Mouse (Mus musculus): ENCODE data around the gene Banf2. TPM values are rescaled to one million over a fixed set of nuclear protein-coding genes. Genes with fewer than 3 reads are reported as not detected.

The Banf2 gene
- polyA plus RNA-seq (2014; fragmentation: Nextera tagmentation; extraction: Ambion mirVana) = not detected in 2 replicates

DNA sequence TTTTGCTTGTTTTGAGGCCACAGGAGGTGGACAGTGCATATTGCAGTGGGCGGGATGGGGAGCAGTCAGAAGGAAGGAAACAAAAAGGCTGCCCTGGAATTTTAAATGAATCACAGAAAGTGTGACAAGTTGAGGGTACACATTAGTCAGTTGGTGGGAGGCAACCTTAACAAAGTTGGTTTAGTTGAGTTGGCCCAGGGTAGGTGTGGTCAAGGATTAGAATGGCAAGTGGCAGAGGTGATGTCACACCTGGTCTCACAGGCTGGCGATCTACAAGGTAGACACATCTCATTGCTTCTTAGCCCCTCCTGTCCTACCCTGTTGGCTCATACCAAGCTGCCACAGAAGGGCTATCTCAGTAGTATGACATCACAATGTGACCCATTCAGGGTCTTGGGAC is at the start of gene Banf2:
TSS of gene Banf2 (plus strand) at position 396 of the 400 bp plus-strand sequence.
- 96% methylated on average over 2 of the region's 2 CpGs for WGBS
- ATAC-seq (ENCODE audit: low FRiP score) = no peak
- H3K36me3 ChIP-seq (replicated peaks; ENCODE audit: control insufficient read depth, insufficient read depth) = no peaks in the 10 kb centered on the region

DNA sequence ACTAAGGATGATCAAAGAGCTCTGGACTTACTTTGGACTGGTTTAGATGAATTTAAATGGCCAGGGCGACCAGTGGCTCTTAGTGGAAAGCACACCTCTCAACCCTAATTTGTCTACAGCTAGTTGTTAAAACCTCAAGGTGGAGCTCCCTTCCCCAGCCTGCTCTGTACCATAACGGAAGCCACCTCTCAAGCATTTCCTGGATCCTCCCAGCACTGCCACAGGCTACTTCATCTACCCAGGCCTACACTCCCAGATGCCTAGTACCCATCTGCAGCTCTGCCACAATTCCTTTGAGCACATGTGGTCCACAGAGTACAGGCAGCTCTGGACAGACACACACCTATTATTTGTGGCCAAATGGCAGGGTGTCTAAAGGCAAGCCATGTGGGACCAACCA is 49.4 kb upstream of the Banf2 start:
- Histone ChIP-seq H3K4me1 (replicated peaks; ENCODE audit: control insufficient read depth, insufficient read depth, low read length) (no peaks in the 10 kb centered on the region), H3K9ac (no peak overlapping the region), H3K36me3 (replicated peaks; ENCODE audit: control insufficient read depth, insufficient read depth) (no peaks in the 10 kb centered on the region; the same call in none of the 2 replicates), H3K27ac (no peak overlapping the region), H3K27me3 (ENCODE audit: control insufficient read depth, insufficient read depth, low read length) (no peaks in the 10 kb centered on the region), H3K4me3 (replicated peaks; ENCODE audit: low read length) (no peak overlapping the region), H3K4me2 (replicated peaks) (no peak overlapping the region), H3K9me3 (ENCODE audit: control insufficient read depth, low read length) (no peaks in the 10 kb centered on the region)
- 75% methylated on average over 2 of the region's 2 CpGs for WGBS
- ATAC-seq (ENCODE audit: low FRiP score) = no peak
- DNase-seq (ENCODE audit: low spot score) = no peak

More for the DNA sequence above, at the start of gene Banf2:
- Histone ChIP-seq H3K4me2 (replicated peaks) (no peak within 1 kb of the TSS), H3K27me3 (ENCODE audit: control insufficient read depth, insufficient read depth, low read length) (no peaks in the 10 kb centered on the region), H3K27ac (no peak within 1 kb of the TSS), H3K9ac (no peak within 1 kb of the TSS), H3K4me3 (replicated peaks; ENCODE audit: low read length) (no peak within 1 kb of the TSS), H3K9me3 (ENCODE audit: control insufficient read depth, low read length) (no peaks in the 10 kb centered on the region), H3K4me1 (replicated peaks; ENCODE audit: control insufficient read depth, insufficient read depth, low read length) (no peaks in the 10 kb centered on the region)
- DNase-seq (ENCODE audit: low spot score) = no peak

DNA sequence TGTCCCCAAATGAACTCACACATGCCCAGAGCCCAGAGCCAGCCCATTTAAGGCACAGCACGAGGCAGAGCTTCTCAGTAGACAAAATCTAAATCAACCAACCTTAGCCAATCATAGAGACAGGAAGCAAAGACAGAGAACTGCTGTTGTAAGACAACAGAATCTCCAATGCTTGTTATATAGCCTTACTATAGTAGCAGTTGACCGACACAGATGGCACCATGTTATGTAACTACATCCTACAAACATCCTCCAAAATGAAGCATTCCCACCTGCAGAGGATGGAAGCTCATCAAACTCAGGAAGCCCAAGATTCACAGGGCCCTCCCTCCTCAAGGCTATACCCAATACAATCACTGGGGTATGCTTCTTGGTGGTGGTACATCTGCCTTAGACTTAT is 45.4 kb upstream of the Banf2 start:
- Histone ChIP-seq H3K4me3 (replicated peaks; ENCODE audit: low read length) (no peak overlapping the region), H3K27me3 (ENCODE audit: control insufficient read depth, insufficient read depth, low read length) (no peaks in the 10 kb centered on the region), H3K9me3 (ENCODE audit: control insufficient read depth, low read length) (no peaks in the 10 kb centered on the region), H3K4me1 (replicated peaks; ENCODE audit: control insufficient read depth, insufficient read depth, low read length) (no peaks in the 10 kb centered on the region), H3K9ac (no peak overlapping the region), H3K27ac (no peak overlapping the region), H3K4me2 (replicated peaks) (no peak overlapping the region), H3K36me3 (replicated peaks; ENCODE audit: control insufficient read depth, insufficient read depth) (no peaks in the 10 kb centered on the region; the same call in none of the 2 replicates)
- ATAC-seq (ENCODE audit: low FRiP score) = no peak
- WGBS = 86% methylated on average over 2 of the region's 2 CpGs
- DNase-seq (ENCODE audit: low spot score) = no peak

DNA sequence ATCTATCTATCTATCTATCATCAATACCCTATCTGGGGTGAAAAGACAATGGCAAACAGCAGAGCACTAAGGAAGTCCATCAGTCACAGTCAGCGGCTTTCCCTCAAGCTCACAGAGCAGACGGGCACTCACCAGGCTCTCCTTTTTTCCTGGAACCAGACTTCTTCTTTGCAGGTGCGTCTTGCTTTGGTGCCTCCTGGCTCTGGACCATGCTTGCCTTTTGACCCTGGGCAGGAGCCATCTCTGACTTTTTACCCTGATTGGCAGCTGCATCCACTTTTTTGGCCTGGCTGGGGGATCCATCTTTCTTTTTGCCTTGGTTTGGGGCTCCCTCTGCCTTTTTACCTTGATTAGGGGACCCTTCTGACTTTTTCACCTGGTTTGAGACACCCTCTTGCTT is 44.8 kb upstream of the Banf2 start:
- 81% methylated on average over 3 of the region's 3 CpGs for WGBS
- Histone ChIP-seq H3K27me3 (ENCODE audit: control insufficient read depth, insufficient read depth, low read length) (no peaks in the 10 kb centered on the region), H3K9me3 (ENCODE audit: control insufficient read depth, low read length) (no peaks in the 10 kb centered on the region), H3K4me2 (replicated peaks) (no peak overlapping the region), H3K4me1 (replicated peaks; ENCODE audit: control insufficient read depth, insufficient read depth, low read length) (no peaks in the 10 kb centered on the region), H3K9ac (no peak overlapping the region), H3K4me3 (replicated peaks; ENCODE audit: low read length) (no peak overlapping the region), H3K36me3 (replicated peaks; ENCODE audit: control insufficient read depth, insufficient read depth) (no peaks in the 10 kb centered on the region; the same call in none of the 2 replicates), H3K27ac (no peak overlapping the region)
- ATAC-seq (ENCODE audit: low FRiP score) (no peak), DNase-seq (ENCODE audit: low spot score) (no peak)

DNA sequence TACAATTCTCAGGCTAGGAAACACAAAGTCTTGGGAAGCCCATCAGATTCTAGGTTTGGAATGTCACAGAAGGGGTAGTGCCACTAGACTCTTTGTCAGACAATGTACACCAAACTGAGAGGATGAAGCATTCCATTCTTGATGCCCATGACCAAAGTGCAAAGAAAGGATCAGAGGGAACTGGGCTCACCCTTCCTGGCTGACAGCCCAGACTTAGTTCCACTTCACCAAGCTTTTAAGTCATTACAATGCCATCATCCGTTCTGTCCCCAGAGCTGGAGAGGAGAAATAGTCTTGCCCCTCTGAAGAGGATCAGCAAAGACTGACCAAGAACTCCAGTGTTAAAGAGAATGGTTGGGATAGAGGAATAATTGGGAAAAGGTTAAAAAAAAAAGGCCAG is 41.9 kb upstream of the Banf2 start:
- no peaks in the 10 kb centered on the region; the same call in 1 of the 2 replicates for H3K36me3 ChIP-seq (replicated peaks; ENCODE audit: control insufficient read depth, insufficient read depth)
- no peak overlapping the region for H3K27ac ChIP-seq
- ATAC-seq (ENCODE audit: low FRiP score) (peak; percentile 34; the same call in 1 of the 2 replicates), DNase-seq (ENCODE audit: low spot score) (no peak)
- H3K9ac ChIP-seq = no peak overlapping the region
- H3K27me3 ChIP-seq (ENCODE audit: control insufficient read depth, insufficient read depth, low read length) = no peaks in the 10 kb centered on the region
- no peaks in the 10 kb centered on the region for H3K4me1 ChIP-seq (replicated peaks; ENCODE audit: control insufficient read depth, insufficient read depth, low read length)
- H3K4me2 ChIP-seq (replicated peaks) = no peak overlapping the region
- WGBS = 9% methylated on average over 1 of the region's 1 CpGs
- no peak overlapping the region for H3K4me3 ChIP-seq (replicated peaks; ENCODE audit: low read length)
- no peaks in the 10 kb centered on the region for H3K9me3 ChIP-seq (ENCODE audit: control insufficient read depth, low read length)

DNA sequence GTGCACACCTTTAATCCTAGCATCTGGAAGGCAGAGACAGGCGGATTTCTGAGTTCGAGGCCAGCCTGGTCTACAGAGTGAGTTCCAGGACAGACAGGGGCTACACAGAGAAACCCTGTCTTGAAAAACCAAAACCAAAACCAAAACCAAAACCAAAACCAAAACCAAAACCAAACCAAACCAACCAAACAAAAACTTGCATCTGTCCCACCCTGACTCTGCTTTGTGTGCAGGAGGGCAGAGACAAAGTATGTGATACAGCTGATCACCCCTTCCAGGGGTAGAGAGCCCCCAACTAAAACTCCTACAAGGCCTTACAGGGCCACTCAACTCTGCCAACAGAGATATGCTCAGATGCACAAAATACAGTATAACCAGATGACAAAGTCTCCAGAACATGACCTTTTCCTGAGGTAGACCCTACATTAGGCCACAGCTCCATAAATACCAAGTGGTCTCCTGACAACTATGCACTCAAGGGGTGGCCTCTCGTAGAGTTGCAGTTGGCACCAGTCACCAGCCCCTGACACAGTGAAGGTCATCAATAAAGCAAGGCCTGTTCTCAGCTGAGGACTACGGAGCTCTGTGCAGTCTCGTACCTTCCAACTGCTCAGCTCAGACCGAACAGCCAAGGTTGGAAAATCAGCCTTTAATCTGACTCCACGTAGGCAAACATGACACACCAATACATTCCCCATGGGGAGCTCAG is 40.7 kb upstream of the Banf2 start:
- Histone ChIP-seq H3K9ac (no peak overlapping the region), H3K4me2 (replicated peaks) (no peak overlapping the region), H3K27me3 (ENCODE audit: control insufficient read depth, insufficient read depth, low read length) (no peaks in the 10 kb centered on the region), H3K4me3 (replicated peaks; ENCODE audit: low read length) (no peak overlapping the region), H3K36me3 (replicated peaks; ENCODE audit: control insufficient read depth, insufficient read depth) (no peaks in the 10 kb centered on the region; the same call in 1 of the 2 replicates), H3K27ac (no peak overlapping the region), H3K4me1 (replicated peaks; ENCODE audit: control insufficient read depth, insufficient read depth, low read length) (no peaks in the 10 kb centered on the region), H3K9me3 (ENCODE audit: control insufficient read depth, low read length) (no peaks in the 10 kb centered on the region)
- ATAC-seq (ENCODE audit: low FRiP score) (no peak), DNase-seq (ENCODE audit: low spot score) (no peak)
- WGBS = 93% methylated on average over 7 of the region's 7 CpGs

DNA sequence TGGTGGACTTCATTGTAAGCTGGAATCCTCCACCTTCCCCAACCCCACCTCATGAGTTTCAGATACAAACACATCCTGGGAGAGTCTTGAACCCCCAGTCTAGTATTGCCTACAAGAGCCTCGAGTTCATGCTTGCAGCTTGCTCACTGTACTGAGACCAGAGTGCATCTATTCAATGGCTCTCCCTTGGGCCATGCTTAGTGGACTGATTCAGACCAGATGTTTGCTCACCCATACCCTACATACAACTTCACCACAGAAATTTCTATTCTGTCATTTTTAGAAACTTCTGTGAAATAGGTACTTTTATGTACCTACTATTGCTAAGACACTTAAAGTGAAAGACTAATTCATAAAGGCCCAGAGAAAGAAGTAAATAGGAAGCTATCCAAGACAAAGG is 39.9 kb upstream of the Banf2 start:
- H3K9ac ChIP-seq = no peak overlapping the region
- 81% methylated on average over 1 of the region's 1 CpGs for WGBS
- no peaks in the 10 kb centered on the region for H3K36me3 ChIP-seq (replicated peaks; ENCODE audit: control insufficient read depth, insufficient read depth)
- no peak overlapping the region for H3K4me2 ChIP-seq (replicated peaks)
- no peak for DNase-seq (ENCODE audit: low spot score)
- no peak overlapping the region for H3K4me3 ChIP-seq (replicated peaks; ENCODE audit: low read length)
- no peak overlapping the region for H3K27ac ChIP-seq
- no peaks in the 10 kb centered on the region for H3K9me3 ChIP-seq (ENCODE audit: control insufficient read depth, low read length)
- no peaks in the 10 kb centered on the region for H3K27me3 ChIP-seq (ENCODE audit: control insufficient read depth, insufficient read depth, low read length)
- ATAC-seq (ENCODE audit: low FRiP score) = no peak
- H3K4me1 ChIP-seq (replicated peaks; ENCODE audit: control insufficient read depth, insufficient read depth, low read length) = no peaks in the 10 kb centered on the region

DNA sequence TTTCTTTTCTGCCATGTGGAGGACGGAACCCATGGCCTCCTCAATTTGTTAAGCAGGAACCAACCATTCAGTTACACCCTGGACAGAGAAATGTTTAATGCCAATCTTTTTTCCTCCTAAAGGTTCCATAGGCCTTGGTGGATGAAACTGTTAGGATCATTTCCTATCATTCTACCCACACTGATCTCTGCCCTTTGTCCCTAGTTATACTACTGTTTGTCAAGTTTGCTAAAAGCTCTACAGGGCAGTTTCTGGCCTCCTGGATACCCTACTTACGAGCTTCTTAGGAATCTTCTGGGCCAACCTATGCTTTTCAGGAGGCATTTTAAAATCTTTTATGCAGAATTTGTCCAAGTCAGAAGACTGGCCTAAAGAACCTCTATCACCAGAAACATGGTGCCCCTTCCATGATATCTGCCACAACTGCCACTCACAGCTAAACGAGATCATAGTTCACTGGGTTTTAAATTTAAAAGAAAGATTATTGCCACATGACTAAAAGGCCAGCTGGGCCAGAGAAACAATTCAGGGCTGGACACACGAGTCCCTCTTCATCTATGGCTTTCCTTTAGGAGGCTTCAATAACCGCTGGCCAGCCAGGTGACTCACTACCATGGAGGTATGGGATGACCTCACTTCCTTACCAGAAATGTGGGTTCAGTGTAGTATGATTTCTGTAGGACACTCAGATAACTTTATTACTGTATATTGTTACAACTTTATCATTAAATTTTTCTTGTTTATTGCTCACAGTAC is 30.5 kb upstream of the Banf2 start:
- no peak overlapping the region for H3K9ac ChIP-seq
- 87% methylated on average over 5 of the region's 5 CpGs for WGBS
- no peak overlapping the region for H3K4me2 ChIP-seq (replicated peaks)
- ATAC-seq (ENCODE audit: low FRiP score) = no peak
- H3K9me3 ChIP-seq (ENCODE audit: control insufficient read depth, low read length) = no peaks in the 10 kb centered on the region
- DNase-seq (ENCODE audit: low spot score) = no peak
- H3K36me3 ChIP-seq (replicated peaks; ENCODE audit: control insufficient read depth, insufficient read depth) = no peaks in the 10 kb centered on the region; the same call in 1 of the 2 replicates
- H3K27me3 ChIP-seq (ENCODE audit: control insufficient read depth, insufficient read depth, low read length) = no peaks in the 10 kb centered on the region
- peaks cover 5% of the 10 kb centered on the region; the same call in 1 of the 2 replicates for H3K4me1 ChIP-seq (replicated peaks; ENCODE audit: control insufficient read depth, insufficient read depth, low read length)
- H3K27ac ChIP-seq = no peak overlapping the region
- no peak overlapping the region for H3K4me3 ChIP-seq (replicated peaks; ENCODE audit: low read length)

DNA sequence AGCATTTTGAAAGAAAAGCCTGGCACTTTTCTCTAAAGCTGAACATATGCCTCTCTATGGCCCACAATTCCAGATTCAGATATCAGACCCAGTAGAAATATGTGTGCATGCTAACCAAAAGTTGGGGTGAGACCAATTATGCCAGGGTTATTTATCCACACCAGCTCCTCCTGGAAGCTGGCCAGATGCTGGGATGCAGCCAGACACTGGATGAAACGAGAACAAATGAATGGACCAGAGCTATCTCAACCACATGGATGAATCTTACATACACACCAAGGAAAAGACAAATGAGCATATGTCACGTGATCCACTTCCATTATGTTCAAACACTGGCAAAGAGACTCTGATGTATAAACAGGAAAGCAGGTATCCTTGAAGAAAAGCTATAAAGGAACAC is 29.3 kb upstream of the Banf2 start:
- no peaks in the 10 kb centered on the region; the same call in 1 of the 2 replicates for H3K36me3 ChIP-seq (replicated peaks; ENCODE audit: control insufficient read depth, insufficient read depth)
- DNase-seq (ENCODE audit: low spot score) (peak; percentile 45), ATAC-seq (ENCODE audit: low FRiP score) (no peak)
- H3K9ac ChIP-seq = no peak overlapping the region
- peaks cover 5% of the 10 kb centered on the region; the same call in 1 of the 2 replicates for H3K4me1 ChIP-seq (replicated peaks; ENCODE audit: control insufficient read depth, insufficient read depth, low read length)
- H3K27me3 ChIP-seq (ENCODE audit: control insufficient read depth, insufficient read depth, low read length) = no peaks in the 10 kb centered on the region
- WGBS = 53% methylated on average over 2 of the region's 2 CpGs
- H3K4me2 ChIP-seq (replicated peaks) = no peak overlapping the region
- no peak overlapping the region for H3K4me3 ChIP-seq (replicated peaks; ENCODE audit: low read length)
- no peaks in the 10 kb centered on the region for H3K9me3 ChIP-seq (ENCODE audit: control insufficient read depth, low read length)
- no peak overlapping the region for H3K27ac ChIP-seq

All from hindbrain, embryonic 14.5 days (tissue).